ENCODE assay signal across 11 mouse cellular contexts in the genomic region with DNA sequence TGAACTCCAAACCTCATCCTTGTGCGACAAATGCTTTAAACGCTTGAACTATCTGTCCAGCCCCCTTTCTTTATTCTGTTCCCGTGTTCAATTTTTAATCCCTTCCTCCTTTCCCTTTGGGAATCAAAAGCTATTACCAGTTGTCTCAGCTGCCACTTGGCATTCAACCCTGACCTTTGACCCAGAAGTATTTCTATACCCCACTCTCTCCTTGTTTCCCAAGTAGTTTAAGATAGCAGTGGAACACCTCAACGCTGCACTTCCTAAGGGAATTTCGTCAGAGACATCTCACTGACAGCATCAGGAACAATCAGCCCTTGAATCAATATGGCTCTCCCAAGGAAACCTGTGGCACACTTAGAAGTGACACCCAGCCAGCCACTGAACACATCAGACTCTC.
"Had no signal": no experiment of that assay in that cellular context is flagged by ENCODE, and none has a peak within 500 bp of the region (broad histone marks: within the 10 kb centered on the region; RNA-seq: fewer than 3 reads in every experiment).

No protein-coding gene starts in this region.

- H3K9me3 ChIP-seq: kidney, embryonic 15.5 days; limb, embryonic 15.5 days; liver, embryonic 12.5 days had no signal

- H3K27ac ChIP-seq: kidney, embryonic 15.5 days; left cerebral cortex, adult 2 months; limb, embryonic 15.5 days; liver, embryonic 12.5 days; stomach, postnatal 0 days had no signal

- H3K4me1 ChIP-seq: kidney, embryonic 15.5 days; liver, embryonic 12.5 days had no signal

- H3K4me3 ChIP-seq: kidney, embryonic 15.5 days; left cerebral cortex, adult 2 months; limb, embryonic 15.5 days; liver, embryonic 12.5 days had no signal

- H3K9ac ChIP-seq: kidney, embryonic 15.5 days; limb, embryonic 15.5 days; liver, embryonic 12.5 days; lung, embryonic 14.5 days had no signal

- DNase-seq: kidney, adult 2 months; kidney, postnatal 14 days; lung, embryonic 14.5 days; lung, postnatal 10 days; lung, postnatal 4 days; thymus, postnatal 4 days had no signal

- ATAC-seq: liver, embryonic 12.5 days had no signal

- H3K4me2 ChIP-seq: kidney, embryonic 15.5 days; limb, embryonic 15.5 days; liver, embryonic 12.5 days; lung, embryonic 14.5 days had no signal

- H3K27me3 ChIP-seq: kidney, embryonic 15.5 days; limb, embryonic 15.5 days; liver, embryonic 12.5 days had no signal

- H3K36me3 ChIP-seq: kidney, embryonic 15.5 days; limb, embryonic 15.5 days; liver, embryonic 12.5 days had no signal
